Mouse (Mus musculus): ENCODE data around the gene Olfr648. TPM values are rescaled to one million over a fixed set of nuclear protein-coding genes. Genes with fewer than 3 reads are reported as not detected.

Gene Olfr648
- polyA plus RNA-seq, 1 experiment from 2014 or later, result 0.22 TPM

DNA sequence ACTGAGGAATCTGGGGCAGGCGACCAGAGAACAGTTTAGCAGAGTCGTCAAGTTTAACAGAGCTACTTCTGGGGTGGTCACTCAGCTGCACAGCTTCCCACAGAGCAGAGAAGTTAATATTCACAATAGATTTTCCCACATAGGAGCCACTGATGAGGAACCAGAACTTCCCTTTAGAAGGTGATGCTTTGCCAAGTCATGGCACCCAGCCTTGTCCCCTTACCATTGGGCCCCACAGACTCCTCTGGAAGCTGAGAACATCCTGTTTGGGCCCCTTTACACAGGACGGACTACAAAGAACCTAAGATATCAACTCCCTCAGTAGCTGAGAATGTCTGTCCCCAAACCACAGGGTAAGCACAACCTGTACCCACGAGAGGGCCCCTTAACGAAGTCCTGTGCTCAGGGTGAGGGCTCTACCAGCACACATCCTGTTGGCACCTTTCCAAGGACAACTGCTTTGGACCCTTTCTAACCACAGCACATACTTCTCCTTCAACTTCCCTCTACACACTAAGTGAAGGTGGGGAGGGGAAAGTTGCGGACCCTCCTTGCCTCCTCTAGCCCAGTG lies 13.5 kb downstream of the Olfr648 start:
- WGBS, result 62% methylated on average over 6 of the region's 6 CpGs
- H3K4me2 ChIP-seq (replicated peaks), result no peak overlapping the region

GRCm38 (mm10) chr7:104167105-104167504 lies 16.1 kb downstream of the Olfr648 start:
- H3K4me3 ChIP-seq, result no peak overlapping the region
- 86% methylated on average over 6 of the region's 6 CpGs for WGBS
- H3K27me3 ChIP-seq, result no peaks in the 10 kb centered on the region
- ATAC-seq (ENCODE audit: low FRiP score, low read depth), result no peak; the same call in 1 of the 2 replicates
- H3K4me1 ChIP-seq, result no peaks in the 10 kb centered on the region
- no peak overlapping the region for H3K4me2 ChIP-seq (replicated peaks)
- H3K36me3 ChIP-seq, result no peaks in the 10 kb centered on the region
- H3K9me3 ChIP-seq, result no peaks in the 10 kb centered on the region
- H3K27ac ChIP-seq, result no peak overlapping the region
- no peak overlapping the region for H3K9ac ChIP-seq

More for the DNA sequence above, 13.5 kb downstream of the Olfr648 start:
- Histone ChIP-seq H3K4me1 (no peaks in the 10 kb centered on the region), H3K9ac (no peak overlapping the region), H3K9me3 (no peaks in the 10 kb centered on the region), H3K27ac (no peak overlapping the region), H3K36me3 (no peaks in the 10 kb centered on the region), H3K4me3 (no peak overlapping the region), H3K27me3 (no peaks in the 10 kb centered on the region)
- no peak for ATAC-seq (ENCODE audit: low FRiP score, low read depth)

GRCm38 (mm10) chr7:104150456-104150855 lies 32.7 kb downstream of the Olfr648 start, which contains the start of gene Ubqlnl:
Gene Ubqlnl (minus strand): TSS chr7:104150556.
- no peak within 1 kb of the TSS for H3K4me3 ChIP-seq
- H3K27ac ChIP-seq, result no peak within 1 kb of the TSS
- no peaks in the 10 kb centered on the region for H3K4me1 ChIP-seq
- no peak within 1 kb of the TSS for H3K4me2 ChIP-seq (replicated peaks)
- H3K9ac ChIP-seq, result no peak within 1 kb of the TSS
- no peaks in the 10 kb centered on the region for H3K36me3 ChIP-seq
- no peaks in the 10 kb centered on the region for H3K27me3 ChIP-seq
- H3K9me3 ChIP-seq, result no peaks in the 10 kb centered on the region
- ATAC-seq (ENCODE audit: low FRiP score, low read depth), result no peak
- WGBS, result 83% methylated on average over 2 of the region's 2 CpGs

DNA sequence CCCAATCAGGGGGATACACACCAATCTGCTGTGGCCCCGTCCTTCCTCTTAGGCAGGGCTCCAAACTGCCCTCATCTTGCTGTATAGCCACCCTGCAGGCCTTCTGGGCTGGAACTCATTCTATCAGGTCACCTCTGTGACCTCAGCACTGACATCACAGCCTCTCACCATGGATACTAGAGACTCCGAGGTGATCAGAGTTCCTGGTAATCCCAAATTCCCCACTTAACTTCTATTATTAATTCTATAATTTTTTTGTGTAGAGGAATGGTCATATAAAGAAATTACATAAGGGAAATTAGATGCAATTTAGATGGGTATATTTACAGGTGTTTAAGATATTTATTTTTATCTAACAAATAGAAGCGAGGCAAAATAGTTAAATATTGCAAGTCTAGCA lies 40.0 kb downstream of the Olfr648 start, which contains the start of gene Ubqln3:
Gene Ubqln3 (minus strand): TSS at position 101 of the 400 bp plus-strand sequence.
- Histone ChIP-seq H3K4me2 (replicated peaks) (no peak within 1 kb of the TSS), H3K4me3 (no peak within 1 kb of the TSS), H3K27ac (no peak within 1 kb of the TSS), H3K9me3 (no peaks in the 10 kb centered on the region), H3K4me1 (no peaks in the 10 kb centered on the region), H3K36me3 (no peaks in the 10 kb centered on the region), H3K27me3 (no peaks in the 10 kb centered on the region), H3K9ac (no peak within 1 kb of the TSS)
- no peak for ATAC-seq (ENCODE audit: low FRiP score, low read depth)
- 70% methylated on average over 3 of the region's 3 CpGs for WGBS

DNA sequence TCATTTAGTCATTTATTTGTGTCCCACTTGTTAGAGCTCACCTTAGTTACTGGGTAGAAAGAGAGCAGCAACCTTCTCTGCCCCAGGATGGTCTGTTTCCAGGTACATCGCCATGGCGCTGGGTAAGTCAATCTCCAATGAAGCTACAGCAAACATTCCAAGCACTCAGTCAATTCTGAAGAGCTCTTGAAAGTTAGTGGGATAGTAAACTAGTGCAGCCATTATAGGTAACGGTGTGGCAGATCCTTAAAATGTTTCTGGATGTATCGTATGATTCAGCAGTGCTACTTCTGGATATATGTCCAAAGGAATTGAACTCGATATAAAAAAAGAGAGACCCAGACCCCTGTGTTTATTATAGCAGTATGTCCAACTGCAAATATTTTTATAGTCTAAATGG lies 45.9 kb downstream of the Olfr648 start, which contains the start of gene Olfr643:
Gene Olfr643 (minus strand): TSS at position 101 of the 400 bp plus-strand sequence.
- no peak within 1 kb of the TSS for H3K4me2 ChIP-seq (replicated peaks)
- no peak within 1 kb of the TSS for H3K27ac ChIP-seq
- ATAC-seq (ENCODE audit: low FRiP score, low read depth), result no peak
- no peaks in the 10 kb centered on the region for H3K4me1 ChIP-seq
- no peaks in the 10 kb centered on the region for H3K36me3 ChIP-seq
- WGBS, result 82% methylated on average over 5 of the region's 5 CpGs
- no peak within 1 kb of the TSS for H3K4me3 ChIP-seq
- H3K9me3 ChIP-seq, result no peaks in the 10 kb centered on the region
- no peaks in the 10 kb centered on the region for H3K27me3 ChIP-seq
- no peak within 1 kb of the TSS for H3K9ac ChIP-seq

DNA sequence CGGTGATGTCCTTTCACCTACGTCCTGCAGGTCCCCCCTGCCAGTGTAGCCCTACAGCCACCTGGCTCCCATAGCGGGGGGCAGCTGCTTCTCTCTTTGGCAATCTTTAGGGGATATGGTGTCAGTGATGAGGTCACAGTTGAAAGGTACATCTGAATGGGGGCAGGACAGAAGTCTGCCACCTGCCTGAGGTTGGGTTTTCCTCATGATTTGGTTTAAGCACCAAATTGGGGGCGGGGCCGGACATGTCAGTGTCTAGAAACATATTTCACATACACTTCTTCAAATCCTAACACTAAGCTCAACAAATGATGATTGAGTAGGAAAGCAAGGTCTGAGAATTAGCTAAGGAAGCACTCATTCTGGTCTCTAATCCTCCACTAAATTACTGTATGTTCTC lies 53.5 kb downstream of the Olfr648 start, which contains the start of gene Ubqln5:
Gene Ubqln5 (minus strand): TSS at position 101 of the 400 bp plus-strand sequence.
- H3K4me1 ChIP-seq, result no peaks in the 10 kb centered on the region
- no peaks in the 10 kb centered on the region for H3K27me3 ChIP-seq
- 91% methylated on average over 5 of the region's 5 CpGs for WGBS
- no peaks in the 10 kb centered on the region for H3K36me3 ChIP-seq
- H3K9me3 ChIP-seq, result 0 out of 2 replicates have a peak, but pooled peaks cover 3% of the 10 kb centered on the region
- H3K4me2 ChIP-seq (replicated peaks), result no peak within 1 kb of the TSS
- ATAC-seq (ENCODE audit: low FRiP score, low read depth), result no peak
- H3K4me3 ChIP-seq, result no peak within 1 kb of the TSS
- no peak within 1 kb of the TSS for H3K9ac ChIP-seq
- H3K27ac ChIP-seq, result no peak within 1 kb of the TSS

Other genes with a start within 250 kb of the Olfr648 start
- gene Olfr632, start 249.0 kb downstream of the Olfr648 start, polyA plus RNA-seq (2015; fragmentation: Nextera tagmentation; extraction: Ambion mirVana), result not detected in 2 replicates
- not detected in 2 replicates for gene Olfr633, start 239.0 kb downstream of the Olfr648 start, polyA plus RNA-seq (2015; fragmentation: Nextera tagmentation; extraction: Ambion mirVana)
- gene Olfr635, start 212.2 kb downstream of the Olfr648 start, polyA plus RNA-seq (2015; fragmentation: Nextera tagmentation; extraction: Ambion mirVana), result not detected in 2 replicates
- gene Olfr638, start 184.6 kb downstream of the Olfr648 start, polyA plus RNA-seq (2015; fragmentation: Nextera tagmentation; extraction: Ambion mirVana), result not detected in 2 replicates
- gene Olfr639, start 166.1 kb downstream of the Olfr648 start, polyA plus RNA-seq (2015; fragmentation: Nextera tagmentation; extraction: Ambion mirVana), result 0.04 TPM in 1 of 2 replicates, not detected in the other
- gene Olfr640, start 157.8 kb downstream of the Olfr648 start, polyA plus RNA-seq (2015; fragmentation: Nextera tagmentation; extraction: Ambion mirVana), result not detected in 2 replicates
- not detected in 2 replicates for gene Olfr641, start 147.9 kb downstream of the Olfr648 start, polyA plus RNA-seq (2015; fragmentation: Nextera tagmentation; extraction: Ambion mirVana)
- gene Olfr642, start 130.7 kb downstream of the Olfr648 start, polyA plus RNA-seq (2015; fragmentation: Nextera tagmentation; extraction: Ambion mirVana), result not detected in 2 replicates
- not detected in 2 replicates for gene 4930516K23Rik, start 121.9 kb downstream of the Olfr648 start, polyA plus RNA-seq (2015; fragmentation: Nextera tagmentation; extraction: Ambion mirVana)
- gene Olfr644, start 111.5 kb downstream of the Olfr648 start, polyA plus RNA-seq (2015; fragmentation: Nextera tagmentation; extraction: Ambion mirVana), result 0.05 TPM in 1 of 2 replicates, not detected in the other
- not detected in 2 replicates for gene Olfr645, start 97.9 kb downstream of the Olfr648 start, polyA plus RNA-seq (2015; fragmentation: Nextera tagmentation; extraction: Ambion mirVana)
- gene Olfr646, start 78.5 kb downstream of the Olfr648 start, polyA plus RNA-seq (2015; fragmentation: Nextera tagmentation; extraction: Ambion mirVana), result not detected in 2 replicates
- gene Ubqln5, start 53.6 kb downstream of the Olfr648 start, polyA plus RNA-seq (2015; fragmentation: Nextera tagmentation; extraction: Ambion mirVana), result not detected in 2 replicates
- gene Olfr643, start 46.0 kb downstream of the Olfr648 start, polyA plus RNA-seq (2015; fragmentation: Nextera tagmentation; extraction: Ambion mirVana), result not detected in 2 replicates
- not detected in 2 replicates for gene Ubqln3, start 40.1 kb downstream of the Olfr648 start, polyA plus RNA-seq (2015; fragmentation: Nextera tagmentation; extraction: Ambion mirVana)
- not detected in 2 replicates for gene Ubqlnl, start 32.8 kb downstream of the Olfr648 start, polyA plus RNA-seq (2015; fragmentation: Nextera tagmentation; extraction: Ambion mirVana)
- gene Olfm5, start 18.6 kb downstream of the Olfr648 start, polyA plus RNA-seq (2015; fragmentation: Nextera tagmentation; extraction: Ambion mirVana), result not detected in 2 replicates
- gene Olfr649, start 12.6 kb upstream of the Olfr648 start, polyA plus RNA-seq (2015; fragmentation: Nextera tagmentation; extraction: Ambion mirVana), result not detected in 2 replicates
- 1.1 and 1.4 TPM in 2 replicates for gene Trim6, start 35.4 kb upstream of the Olfr648 start, polyA plus RNA-seq (2015; fragmentation: Nextera tagmentation; extraction: Ambion mirVana)
- gene Trim34a, start 61.1 kb upstream of the Olfr648 start, polyA plus RNA-seq (2015; fragmentation: Nextera tagmentation; extraction: Ambion mirVana), result 1.4 TPM in 2 replicates
- gene Trim5, start 104.7 kb upstream of the Olfr648 start, polyA plus RNA-seq (2015; fragmentation: Nextera tagmentation; extraction: Ambion mirVana), result 0.10 and 0.41 TPM in 2 replicates
- gene Trim12a, start 132.1 kb upstream of the Olfr648 start, polyA plus RNA-seq (2015; fragmentation: Nextera tagmentation; extraction: Ambion mirVana), result 6.1 and 7.1 TPM in 2 replicates
- 0.17 TPM in 1 of 2 replicates, not detected in the other for gene Trim34b, start 146.1 kb upstream of the Olfr648 start, polyA plus RNA-seq (2015; fragmentation: Nextera tagmentation; extraction: Ambion mirVana)
- gene Trim12c, start 170.0 kb upstream of the Olfr648 start, polyA plus RNA-seq (2015; fragmentation: Nextera tagmentation; extraction: Ambion mirVana), result 2.4 and 2.7 TPM in 2 replicates
- gene Trim30b, start 186.5 kb upstream of the Olfr648 start, polyA plus RNA-seq (2015; fragmentation: Nextera tagmentation; extraction: Ambion mirVana), result 0.05 TPM in 1 of 2 replicates, not detected in the other
- gene Trim30c, start 217.4 kb upstream of the Olfr648 start, polyA plus RNA-seq (2015; fragmentation: Nextera tagmentation; extraction: Ambion mirVana), result 0.22 TPM in 1 of 2 replicates, not detected in the other

Data from limb, embryonic 13.5 days (tissue).